Mouse (Mus musculus) adrenal gland, postnatal 10 days (tissue): Measurements from ENCODE around the gene Sar1a. TPM values are rescaled to one million over a fixed set of nuclear protein-coding genes. Genes with fewer than 3 reads are reported as not detected.

Source experiments
- DNase-seq: peaks from one replicate; pipeline ENCODE4 v3.0.0; 2021; ENCODE audit warnings: mixed read lengths
- total RNA-seq, 2 experiments: library from RNA; stranded (reverse); gene quantifications; 2 replicates each; pipeline ENCODE4 v1.2.3; 2021

Sar1a gene
- total RNA-seq, 2 experiments from 2014 or later, result 161 to 179 TPM

DNA sequence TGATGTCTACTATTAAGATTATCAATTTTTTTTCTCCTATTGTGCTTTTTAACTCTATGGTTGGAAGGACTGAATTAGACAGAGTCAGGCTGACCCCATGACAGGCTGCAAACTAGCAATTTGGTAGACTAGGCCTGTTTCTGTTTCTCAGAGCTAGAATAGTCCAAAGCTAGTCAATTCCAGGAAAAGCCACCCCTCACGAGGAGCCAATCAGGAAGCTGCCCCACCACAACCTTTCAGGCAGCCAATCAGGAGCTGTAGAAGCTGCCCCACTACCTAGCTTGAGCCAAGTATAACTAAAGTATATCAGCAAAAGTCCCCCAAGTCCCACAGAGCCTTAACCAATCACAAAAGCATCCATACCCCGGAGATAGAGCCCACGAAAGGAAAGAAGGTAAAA, 4.2 kb upstream of the Sar1a start:
- DNase-seq, result no peak

DNA sequence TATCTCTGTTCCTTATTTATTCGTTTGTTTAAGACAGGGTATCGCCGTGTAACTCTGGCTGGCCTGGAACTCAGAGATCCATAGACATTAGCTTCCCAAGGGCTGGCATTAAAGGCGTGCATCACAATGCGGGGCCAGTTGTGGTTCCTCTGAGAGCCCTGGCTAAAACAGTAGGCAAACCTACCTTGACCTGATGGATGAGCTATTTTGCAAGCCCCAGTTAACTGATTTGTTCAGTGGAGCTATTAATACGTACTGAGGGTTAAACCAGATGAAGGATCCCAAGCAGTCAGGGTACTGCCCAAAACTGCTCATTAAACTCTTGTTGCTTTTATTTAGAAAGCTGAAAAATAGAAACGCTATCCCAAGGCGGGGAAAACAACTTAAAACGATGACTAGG, 554 bp upstream of the Sar1a start:
- no peak for DNase-seq

DNA sequence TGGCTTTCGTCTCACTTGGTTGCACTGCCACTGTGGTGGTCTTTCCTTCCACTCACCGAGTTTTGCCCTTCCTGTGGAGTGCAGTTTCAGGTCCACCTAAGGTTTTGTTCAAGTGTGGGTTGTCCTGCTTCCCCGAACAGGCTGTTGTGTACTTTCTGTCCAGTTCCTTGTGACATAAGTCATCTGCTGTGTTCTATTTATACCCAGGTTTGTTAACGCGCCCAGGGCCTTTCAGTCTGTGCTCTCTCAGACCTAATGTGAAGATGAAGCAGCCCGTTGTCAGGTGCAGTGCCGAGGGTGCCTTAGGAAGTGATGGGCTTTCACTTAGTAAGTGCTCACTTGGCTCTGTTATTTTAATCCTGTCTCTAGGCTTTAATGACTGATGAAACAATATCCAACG, 9.3 kb downstream of the Sar1a start:
- DNase-seq, result no peak

DNA sequence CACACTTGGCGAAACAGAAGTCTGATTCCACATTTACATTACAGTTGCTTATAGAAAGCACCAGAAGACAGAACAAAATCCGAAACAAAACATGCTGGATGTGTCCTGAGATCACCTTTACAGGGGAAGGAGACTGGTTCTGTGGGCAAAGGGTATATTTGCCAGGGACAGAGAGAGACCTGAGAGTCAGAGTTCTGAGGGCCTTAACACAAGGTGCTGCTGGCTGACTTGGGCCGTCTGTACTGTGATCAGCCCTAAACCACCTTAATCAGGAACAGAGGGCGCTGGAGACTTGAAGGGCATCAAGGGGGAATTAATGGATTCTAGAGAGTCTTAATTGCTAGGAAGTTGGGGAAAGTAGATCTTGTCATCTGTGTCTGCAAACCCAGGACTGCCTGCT, 13.5 kb downstream of the Sar1a start:
- no peak for DNase-seq

DNA sequence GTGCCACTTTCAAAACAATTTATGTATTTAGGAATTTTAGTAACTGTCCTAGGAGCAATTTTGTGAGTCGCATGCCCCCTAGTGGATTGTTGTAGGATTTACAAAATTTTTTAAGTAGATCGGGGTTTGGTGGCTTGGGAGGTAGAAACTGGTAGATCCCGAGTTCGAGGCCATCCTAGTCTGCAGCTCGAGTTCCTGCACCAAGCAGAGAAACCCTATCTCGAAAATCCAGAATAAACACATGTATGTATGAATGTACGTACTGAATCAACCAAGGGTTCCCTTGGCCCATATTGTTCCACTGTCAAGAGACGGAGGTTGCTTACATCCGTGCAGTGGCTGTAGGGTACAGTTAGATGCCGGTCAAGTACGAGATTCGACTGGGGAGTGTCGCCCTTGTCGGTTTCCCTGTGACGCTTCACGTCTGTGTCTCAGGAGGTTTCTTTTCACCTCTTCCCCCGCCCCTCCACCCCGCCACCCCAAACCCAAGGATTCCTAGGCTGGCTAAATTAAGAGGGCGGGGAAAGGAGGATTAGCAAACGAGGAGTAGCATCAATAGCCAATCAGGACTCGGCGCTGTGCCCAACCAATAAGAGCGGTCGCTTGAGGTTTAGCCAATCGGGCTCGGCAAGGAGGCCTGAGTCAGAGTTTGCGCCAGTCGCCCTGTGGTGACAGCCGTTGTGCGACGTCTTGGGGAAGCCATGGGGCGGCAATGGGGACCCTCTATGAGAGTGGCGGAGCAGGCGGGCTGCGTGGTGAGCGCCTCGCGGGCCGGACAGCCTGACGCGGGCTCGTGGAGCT, 15.0 kb downstream of the Sar1a start, which contains the start of gene Tysnd1:
Tysnd1 (plus strand) TSS at position 645 of the 801 bp plus-strand sequence.
- DNase-seq, result peak; percentile 98

DNA sequence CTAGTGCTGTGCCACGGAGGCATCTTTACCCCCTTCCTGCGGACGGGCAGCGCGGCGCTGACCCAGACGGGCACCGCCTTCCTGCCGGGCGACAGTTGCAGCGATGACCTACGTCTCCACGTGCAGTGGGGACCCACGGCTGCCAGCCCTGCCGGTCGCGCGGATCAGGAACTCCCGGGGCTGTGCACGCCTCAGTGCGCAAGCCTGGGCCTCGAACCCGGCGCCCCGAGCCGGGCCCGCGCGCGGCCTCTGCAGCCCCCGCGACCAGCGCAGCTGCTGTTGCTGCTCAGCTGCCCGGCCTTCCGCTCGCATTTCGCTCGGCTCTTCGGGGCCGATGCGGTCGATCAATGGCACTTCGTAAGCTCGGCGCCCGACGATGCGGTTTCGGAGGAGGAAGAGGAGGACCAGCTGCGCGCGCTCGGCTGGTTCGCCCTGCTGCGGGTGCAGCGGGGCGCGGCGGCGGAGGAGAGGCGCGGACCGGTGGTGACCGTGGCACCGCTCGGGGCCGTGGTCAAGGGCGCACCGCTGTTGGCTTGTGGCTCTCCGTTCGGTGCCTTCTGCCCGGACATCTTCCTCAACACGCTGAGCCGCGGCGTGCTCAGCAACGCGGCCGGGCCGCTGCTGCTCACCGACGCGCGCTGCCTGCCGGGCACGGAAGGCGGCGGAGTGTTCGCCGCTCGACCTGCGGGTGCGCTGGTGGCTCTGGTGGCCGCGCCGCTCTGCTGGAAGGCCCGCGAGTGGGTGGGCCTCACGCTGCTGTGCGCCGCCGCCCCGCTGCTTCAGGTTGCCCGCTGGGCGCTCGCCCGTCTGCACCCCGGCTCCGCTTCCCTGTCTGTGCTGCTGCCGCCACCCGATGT, 15.8 kb downstream of the Sar1a start:
- DNase-seq, result no peak

DNA sequence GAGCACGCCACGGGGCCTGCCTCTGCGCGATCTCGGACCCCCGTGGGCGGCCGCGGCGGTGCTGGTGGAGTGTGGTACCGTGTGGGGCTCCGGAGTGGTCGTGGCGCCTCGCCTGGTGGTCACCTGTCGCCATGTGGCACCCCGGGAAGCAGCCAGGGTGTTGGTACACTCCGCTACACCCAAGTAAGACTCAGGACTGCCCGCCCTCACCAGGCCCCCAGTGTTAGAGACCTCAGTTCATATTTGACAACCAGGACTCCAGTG, 16.4 kb downstream of the Sar1a start:
- no peak for DNase-seq

DNA sequence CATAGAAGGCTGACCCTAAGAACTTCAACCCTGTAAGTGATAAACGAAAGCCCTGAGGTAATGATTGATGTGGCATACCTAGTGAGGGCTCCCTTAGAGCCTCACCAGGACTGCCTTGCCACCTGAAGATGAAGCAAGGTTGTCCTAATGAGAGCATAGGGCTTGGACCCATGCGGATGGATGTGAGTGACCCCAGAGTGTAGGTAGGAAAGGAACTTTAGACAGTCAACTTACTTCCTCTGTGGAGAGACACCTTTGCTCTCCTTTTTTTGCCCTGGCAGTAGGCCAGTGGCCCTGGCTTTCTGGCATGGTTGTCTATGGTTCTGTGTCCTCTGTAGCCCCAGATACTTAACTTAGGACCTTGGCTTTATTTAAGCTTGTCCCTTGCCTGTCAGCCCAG, 16.9 kb downstream of the Sar1a start:
- peak; percentile 81 for DNase-seq

DNA sequence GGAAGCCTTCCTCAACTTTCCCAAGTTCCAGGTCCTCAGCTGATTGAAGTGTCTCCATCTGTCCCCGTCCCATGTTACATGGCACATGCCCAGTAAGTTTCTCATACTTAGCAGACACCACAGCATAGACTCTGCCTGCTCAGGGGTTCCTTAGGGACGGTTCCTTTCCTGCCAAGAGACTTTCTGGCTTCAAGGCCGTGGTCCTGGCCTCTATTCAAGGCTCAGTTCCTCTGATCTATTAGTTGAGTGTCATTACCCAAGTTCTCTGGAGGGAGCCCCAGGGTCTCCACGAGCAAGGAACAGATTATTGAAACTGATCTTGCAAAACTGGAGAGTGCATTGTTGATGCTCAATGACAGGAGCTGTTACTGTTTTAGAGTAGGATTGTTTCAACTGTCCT, 24.6 kb downstream of the Sar1a start:
- DNase-seq, result peak; percentile 80

DNA sequence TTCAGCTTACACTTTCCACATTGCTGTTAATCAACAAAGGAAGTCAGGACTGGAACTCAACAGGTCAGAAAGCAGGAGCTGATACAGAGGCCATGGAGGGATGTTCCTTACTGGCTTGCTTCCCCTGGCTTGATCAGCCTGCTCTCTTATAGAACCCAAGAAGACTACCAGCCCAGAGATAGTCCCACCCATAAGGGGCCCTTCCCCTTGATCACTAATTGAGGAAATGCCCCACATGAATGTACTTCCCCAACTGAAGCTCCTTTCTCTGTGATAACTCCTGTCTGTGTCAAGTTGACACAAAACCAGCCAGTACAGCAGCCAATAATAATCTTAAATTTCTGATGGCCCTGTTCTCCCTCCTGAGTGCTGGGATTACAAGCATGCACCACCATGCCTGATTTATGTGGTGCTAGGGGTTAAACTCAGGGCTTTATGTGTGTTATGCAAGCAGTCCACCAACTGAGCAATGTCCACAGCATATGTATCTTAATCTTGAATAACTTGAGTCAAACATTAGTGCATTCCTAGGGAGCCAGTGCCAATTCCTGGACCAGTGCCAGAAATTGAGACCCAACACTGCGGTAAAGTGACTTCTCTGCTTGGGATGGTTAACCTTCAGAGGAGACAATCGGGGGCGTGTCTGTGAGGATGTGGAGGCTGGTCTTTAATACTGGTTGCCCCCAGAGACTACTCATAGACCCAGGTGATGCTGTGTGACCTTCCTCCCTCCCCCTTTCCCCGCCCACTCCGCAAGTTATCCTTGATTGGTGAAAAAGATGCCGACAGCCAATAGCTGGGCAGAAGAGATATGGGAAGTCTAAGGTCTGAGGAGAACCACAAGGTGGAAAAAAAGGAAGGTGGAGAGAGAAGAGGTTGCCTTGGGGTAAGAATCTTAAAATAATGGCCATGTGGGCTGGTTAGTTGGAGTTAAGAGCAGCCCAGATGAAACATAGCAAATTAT, 26.6 kb downstream of the Sar1a start:
- DNase-seq, result no peak

DNA sequence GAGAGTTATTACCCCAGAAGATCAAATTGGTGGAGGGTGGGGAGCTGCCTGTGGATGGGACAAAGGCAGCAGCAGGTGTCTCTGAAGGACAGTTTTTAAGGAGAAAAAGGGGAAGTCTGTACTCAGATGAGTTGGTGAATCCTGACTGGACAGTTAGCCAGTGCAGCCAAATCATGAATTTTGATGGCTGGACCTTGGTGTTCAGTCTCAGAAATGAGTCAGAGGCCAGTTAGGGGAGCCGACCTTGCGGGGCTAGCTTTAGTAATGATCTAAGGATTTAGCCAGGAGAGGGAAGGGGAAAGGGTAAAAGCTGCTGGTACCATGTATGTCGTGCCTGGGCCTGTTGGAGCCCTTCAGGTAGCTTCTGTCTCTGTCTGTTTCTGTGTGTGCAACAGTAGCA, 33.5 kb downstream of the Sar1a start:
- DNase-seq, result no peak

DNA sequence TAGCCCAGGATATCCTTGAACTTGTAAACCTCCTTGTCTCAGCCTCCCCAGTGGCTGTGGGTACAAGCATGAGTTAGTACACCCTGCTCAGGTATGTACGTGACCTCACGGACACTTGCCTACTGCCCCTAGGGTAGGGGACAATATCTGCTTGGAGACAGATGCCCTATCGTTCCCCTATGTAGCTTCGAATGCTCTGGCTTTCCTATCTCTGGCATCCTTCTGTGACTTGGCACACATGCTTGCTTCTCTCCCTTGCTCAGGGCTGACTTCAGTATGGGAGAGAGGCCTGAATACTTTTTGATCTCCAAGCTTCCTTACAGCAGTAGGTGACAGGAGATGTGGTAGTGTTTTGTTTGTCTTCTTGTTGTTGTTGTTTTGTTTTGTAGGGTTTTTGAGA, 34.0 kb downstream of the Sar1a start:
- DNase-seq, result no peak

DNA sequence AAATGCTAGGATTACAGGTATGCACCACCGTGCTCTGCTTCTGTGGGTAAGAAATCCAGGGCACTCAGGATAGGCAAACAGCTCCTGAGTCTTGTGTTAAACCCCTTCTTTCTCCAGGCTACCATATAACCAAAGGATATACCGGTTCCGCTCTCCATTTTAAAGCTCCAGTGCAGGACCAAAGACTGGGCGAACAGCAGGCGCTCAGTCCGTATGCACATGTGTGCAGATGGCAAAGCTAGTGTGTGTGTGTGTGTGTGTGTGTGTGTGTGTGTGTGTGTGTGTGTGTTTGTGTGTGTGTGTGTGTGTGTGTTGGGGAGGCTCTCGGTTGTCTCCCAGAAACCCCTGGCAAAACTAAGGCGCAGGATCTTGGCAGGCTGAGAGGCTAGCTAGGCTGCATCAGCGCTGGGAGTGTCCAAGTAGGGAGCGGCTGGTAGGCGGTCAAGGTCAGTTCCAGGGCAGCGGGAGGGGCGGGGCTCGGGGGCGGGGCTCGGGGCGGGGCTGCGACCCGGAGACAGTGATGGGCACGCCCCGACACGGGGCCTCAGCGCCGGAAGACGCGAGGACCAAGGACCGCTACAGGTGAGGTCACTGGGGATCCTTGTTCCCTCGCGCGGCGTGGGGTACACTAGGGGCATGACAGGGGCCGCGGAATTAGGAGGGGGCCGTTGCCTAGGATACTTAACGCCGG, 34.8 kb downstream of the Sar1a start, which contains the start of gene Aifm2:
Aifm2 (plus strand) TSS at position 493 of the 691 bp plus-strand sequence.
- DNase-seq, result peak; percentile 87

DNA sequence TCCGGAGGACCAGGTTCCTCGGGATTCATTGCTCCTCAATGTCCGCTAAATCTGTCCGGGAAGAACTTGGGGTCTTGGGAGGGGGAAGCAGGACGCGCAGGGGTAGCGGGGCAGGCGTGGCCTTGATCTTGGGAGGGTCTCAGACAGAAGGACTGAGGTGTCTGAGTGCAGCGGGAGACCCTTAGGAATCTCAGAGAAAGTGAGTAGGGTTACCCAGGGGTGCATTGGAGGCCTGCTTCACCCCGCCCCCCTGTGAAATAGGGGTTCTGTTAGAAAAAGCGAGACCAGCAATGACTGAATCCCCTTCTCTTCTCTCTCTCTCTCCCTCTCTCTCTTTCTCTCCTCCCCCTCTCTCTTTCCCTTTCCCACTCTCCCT, 35.4 kb downstream of the Sar1a start:
- DNase-seq, result no peak

DNA sequence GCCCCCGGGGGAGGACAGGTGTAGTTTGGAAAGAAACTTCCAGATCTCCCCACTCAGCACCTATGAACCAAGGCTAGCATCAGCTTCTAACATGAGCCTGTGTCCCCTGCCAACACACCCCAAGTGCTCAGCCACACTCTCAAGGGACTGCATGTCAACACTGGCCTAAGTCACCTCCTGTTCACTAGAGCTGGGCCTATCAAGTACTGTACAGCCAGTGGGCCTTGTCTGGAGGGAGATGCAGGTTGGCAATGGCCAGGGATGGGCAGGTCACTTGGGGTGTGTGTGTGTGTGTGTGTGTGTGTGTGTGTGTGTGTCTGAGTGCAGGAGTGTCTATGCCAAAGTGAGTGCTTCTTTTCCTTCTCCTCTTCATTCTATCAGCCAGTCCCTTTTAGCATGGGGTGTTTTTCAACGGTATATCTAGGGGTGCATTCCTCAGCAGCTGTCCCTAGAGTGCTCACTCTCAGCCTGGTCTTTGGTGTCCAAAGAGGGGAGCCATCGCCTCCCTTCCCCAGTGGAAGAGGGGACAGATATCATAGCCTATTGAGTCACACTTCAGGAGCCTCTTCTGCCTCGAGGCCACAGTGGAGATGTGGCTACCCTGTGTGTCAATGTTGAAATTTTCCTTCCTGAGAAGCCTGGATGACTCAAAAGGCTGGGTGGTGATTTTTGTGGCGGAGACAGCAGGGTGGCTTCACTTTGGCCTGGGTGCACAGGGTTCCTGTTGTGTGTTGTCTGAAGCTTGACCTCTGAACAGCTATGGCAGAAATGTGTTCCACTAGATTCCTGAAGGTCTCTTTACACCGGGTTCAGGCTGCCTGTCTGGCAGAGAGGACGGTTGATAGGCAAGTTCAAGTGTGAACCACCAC, 36.1 kb downstream of the Sar1a start:
- peak; percentile 71 for DNase-seq

DNA sequence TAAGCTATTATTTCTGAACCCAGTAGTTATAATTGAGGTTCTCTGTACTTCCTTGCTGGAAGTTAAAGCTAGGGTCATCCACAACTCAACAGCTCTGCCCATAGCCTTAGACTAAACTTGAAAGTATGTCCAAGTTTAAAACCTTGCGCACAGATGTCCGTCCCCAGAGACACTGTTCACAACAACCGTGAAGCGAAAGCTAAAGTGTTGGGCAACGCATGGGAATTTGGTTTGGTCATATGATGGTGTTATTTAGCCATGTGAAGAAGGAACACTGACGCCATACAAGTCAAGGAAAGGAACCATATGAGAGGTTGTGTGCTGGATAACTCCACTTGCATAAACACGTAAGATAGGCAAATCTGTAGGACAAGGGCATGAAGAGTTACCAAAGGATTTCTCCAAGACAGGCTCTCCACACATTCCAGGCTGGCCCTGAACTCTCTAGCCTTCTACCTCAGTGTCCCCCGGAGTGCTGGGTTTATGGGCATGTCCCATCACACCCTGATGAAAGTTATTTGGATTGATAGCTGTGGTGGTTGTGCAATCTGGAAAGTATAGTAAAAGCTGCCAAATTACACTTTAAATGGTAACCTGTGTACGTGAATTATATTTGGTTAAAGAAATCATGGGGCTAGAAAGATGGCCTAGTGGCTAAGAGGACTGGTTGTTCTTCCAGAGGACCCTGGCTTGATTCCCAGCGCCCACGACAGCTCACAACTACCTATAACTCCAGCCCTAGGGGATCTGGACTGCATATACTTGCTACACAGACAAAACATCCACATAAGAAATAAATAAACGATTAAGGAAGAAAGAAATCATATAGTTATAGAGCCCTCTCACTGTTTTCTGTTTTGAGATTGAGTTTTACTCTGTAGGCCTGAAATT, 37.6 kb downstream of the Sar1a start:
- peak; percentile 20 for DNase-seq

DNA sequence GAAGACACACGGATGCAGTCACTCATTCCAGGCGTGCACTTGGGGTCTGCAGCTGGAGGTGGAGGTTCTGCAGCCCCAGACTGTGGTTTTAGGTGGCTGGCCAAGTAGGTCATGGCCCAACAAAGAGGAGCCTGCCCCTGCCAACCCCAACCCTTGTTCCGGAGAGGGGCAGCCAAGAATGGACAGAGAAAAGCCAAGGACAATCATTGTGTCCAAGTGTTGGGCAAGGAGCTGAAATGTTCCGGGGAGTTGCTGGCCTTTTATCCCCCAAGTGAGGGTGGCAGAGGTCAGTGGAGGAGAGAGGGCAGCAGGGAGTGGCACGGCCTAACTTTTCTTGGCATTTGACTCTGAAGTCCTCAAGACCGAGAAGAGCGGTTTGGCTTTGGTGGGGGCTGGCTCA, 40.2 kb downstream of the Sar1a start:
- peak; percentile 78 for DNase-seq

DNA sequence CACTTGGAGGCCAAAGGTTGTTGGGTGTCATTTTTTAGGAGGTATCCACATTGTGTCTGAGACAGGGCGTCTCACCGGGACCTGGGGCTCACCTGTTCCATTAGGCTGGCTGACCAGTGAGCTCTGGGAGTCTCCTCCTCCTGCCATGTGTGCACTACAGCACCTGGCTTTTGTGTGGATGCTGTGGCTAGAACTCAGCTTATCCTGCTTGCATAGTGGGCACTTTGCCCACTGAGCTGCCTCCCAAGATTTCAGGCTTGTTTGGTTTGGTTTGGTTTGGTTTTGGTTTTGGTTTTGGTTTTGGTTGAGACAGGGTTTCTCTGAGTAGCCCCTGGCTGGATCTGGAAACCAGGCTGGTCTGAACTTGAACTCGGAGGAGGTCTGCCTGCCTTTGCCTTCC, 42.1 kb downstream of the Sar1a start:
- no peak for DNase-seq

DNA sequence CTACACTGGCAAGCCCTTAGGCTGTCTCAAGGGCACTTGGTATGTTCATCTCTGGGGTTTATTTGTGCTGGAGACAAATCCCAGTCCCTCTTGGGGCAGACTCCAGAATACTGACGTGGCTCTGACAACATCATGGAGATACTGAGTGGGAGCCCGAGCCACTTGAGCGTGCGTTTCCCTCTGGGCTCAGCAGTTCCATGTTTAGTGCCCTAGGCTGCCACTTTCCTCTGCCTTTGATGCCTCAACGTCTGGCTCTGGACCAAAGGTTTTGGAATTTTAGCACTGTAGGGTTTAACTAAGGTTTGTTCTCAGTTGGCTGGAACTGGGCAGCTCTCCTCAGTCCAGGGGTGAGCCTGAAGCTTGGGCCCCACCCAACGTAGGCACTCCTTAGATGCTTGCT, 43.2 kb downstream of the Sar1a start:
- peak; percentile 59 for DNase-seq

DNA sequence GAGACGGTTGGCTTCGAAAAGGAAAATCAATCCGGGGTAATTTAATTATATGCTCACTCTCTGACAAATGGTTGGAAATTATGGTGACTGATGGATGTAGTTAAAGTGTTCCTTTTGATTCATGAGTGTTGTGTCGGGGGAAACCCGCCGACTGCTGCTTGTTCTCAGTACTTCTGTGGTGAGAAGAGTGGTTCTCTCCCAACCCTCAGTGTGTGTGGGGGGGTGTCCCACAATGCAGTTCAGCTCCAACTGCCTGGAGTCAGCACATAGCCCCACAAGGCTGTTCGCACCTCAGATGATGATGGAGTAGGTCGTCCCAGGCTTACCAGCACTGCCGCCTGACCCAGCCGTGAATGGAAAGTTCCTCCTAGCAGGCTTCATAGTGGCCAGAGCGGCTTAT, 49.1 kb downstream of the Sar1a start:
- no peak for DNase-seq
